Mouse (Mus musculus): ENCODE measurements around the gene St7l. TPM values are rescaled to one million over a fixed set of nuclear protein-coding genes. Genes with fewer than 3 reads are reported as not detected.
"Not testable (repeated sequence)": the region's sequence is repeated elsewhere in the genome, so short reads cannot be mapped to it uniquely, and the experiment has no call there.

Gene St7l
- total RNA-seq (2021) = 10 to 100 TPM; 54.0 to 59.4 TPM
- polyA plus RNA-seq (2012; rRNA removed) = 8.3 and 9.6 TPM in 2 replicates
- long read RNA-seq, full-length matches to known transcripts = 31 of 41 reads
- long read RNA-seq, partial matches to known transcripts = 6 of 41 reads
- long read RNA-seq, other reads (novel, unspliced or antisense) = 4 of 41 reads

DNA sequence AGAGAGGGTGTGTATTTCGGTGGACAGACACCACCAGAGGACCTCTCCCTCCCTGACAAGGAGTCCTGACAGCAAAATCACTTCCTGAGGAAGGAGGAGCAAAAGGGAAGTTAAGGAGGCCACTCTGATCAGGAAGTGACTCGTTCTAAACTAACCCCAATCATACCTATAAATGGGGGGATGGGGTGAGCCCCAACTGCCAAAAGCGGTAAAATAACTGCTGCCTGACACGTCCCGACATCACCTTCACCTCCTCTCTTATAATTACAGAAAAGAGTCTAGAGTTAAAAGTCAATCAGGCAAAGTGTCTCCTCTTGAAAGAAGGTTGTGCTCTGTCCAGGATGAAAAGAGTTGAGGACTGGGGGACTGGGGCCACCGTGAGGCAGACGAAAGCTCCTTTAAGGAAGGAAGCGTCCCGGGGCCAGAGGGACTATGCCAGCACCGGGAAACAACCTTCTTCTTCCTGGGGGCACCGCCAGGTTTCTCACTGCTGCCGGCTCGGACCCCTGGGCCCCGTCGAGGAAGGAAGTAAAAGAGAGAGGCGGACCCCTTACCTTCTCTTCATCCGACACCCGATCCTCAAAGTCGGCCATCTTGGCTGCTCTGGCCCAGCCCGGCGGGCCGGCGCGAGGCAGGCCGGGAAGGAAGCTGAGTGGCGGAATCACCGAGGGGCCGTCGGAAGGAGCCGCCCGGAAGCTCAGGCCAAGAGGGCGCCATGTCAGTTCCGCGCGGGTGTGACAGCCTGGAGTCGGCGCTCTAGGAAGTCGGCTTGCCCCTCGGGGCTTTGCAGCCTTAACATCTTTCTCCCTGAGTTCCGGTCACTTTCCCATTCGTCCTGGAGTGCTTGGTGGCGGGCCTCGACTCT lies at the start of gene St7l, which contains the start of gene Capza1:
St7l (plus strand) TSS at position 220 of the 865 bp plus-strand sequence.
Capza1 (minus strand) TSS at position 720 of the 865 bp plus-strand sequence.
- DNase-seq = peak; percentile 94

GRCm38 (mm10) chr3:104814746-104815145 lies 49.1 kb upstream of the St7l start:
- no peak for DNase-seq

DNA sequence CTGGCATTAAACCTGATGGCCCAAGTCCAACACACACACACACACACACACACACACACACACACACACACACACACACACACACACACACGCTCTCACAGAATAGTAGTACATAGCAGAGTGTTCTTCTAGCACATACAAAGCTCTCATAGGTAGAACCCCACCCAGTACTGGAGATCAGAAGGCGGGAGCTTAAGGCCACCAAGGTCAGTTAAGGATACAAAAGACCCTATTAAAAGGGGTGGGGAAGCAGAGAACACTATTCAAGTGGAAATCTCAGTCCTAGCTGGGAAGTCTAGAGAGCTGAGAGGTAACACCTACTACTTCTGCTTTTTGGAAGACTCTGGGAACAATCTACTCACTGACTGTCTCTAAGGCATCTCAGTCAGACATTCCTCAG lies 48.5 kb upstream of the St7l start:
- no peak for DNase-seq

DNA sequence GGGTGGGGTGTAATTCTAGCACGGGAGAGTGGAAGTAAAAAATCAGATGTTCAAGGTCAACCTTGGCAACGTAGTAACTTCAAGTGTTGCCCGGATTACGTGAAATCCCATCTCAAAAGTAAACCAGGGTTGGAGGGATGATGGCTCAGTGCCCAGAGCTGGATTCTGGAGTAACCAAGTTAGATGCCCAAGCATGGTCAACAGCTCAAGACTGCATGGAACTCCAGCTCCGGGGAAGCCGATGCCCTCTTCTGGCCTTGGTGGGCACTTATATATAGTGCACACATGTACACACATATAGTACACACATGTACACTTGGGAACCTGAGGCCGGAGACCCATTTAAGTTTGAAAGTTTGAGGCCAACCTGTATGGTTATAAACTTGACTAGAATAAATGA lies 47.7 kb upstream of the St7l start:
- no peak for DNase-seq

DNA sequence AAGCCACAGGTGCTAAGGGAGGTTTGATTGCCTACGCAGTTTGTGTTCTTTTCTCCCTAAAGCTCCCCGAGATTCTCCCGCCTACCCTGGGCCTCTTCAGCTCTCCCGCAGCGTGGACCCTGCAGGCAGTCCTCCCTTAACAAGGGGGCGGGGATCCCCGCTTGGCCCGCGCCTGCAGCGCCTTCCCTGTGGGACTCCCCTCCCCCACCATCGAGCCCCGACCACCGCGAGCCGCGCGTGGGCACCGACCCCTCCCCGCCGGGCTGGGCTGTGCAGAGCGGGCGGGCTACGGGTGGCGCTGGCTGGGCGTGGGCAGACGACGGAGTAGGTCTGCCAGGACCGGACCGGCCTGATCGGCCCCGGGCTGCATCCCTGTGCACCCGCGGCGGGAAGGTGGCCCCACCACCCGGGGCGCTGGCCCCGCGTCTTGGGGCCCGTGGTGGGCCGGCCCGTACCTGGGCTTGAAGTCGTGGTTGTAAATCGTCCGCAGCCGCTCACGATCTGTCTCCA lies 46.3 kb upstream of the St7l start:
- peak; percentile 78 for DNase-seq

DNA sequence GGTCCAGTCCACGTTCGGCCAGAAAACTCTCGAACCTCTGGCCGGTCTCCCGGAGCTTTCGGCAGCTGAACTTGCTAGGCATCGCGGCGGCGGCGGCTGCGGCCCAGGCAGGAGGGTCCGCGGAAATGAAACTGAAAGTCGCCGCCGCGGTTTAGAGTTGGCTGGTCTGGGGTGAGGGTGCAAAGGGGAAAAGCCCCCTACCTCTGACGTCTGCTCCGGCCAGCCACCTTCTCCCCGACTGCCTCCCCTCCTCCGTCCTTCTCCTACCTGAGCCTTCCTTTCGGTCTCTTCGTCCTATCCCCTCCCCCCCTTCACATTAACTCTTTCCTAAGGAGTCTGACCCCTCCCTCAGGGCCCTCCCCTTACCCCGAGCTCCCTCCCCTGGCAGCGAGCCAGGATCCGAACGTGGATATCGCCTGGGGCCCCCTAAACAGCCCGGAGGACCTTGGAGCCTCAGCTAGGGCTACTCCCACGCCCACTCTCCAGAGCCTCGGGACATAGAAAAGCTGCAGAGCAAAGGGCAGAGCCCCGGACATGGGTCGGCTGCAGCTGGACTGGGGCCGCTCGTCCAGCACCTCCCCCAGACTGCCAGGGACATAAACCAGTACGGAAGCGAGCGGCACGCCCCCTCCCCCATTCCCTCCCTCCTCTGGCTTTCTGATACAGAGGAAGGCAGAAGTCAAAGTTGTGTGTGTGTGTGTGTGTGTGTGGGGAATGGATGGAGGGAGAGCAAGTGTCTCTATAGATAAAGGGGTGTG lies 45.6 kb upstream of the St7l start, which contains the start of gene Mov10:
Mov10 (minus strand) TSS at position 573 of the 758 bp plus-strand sequence.
- DNase-seq = peak; percentile 81

- DNase-seq = no peak
These were observed 45.1 kb upstream of the St7l start for GRCm38 (mm10) chr3:104818749-104819134.

- no peak for DNase-seq
These were observed 43.4 kb upstream of the St7l start for GRCm38 (mm10) chr3:104820426-104820825.

DNA sequence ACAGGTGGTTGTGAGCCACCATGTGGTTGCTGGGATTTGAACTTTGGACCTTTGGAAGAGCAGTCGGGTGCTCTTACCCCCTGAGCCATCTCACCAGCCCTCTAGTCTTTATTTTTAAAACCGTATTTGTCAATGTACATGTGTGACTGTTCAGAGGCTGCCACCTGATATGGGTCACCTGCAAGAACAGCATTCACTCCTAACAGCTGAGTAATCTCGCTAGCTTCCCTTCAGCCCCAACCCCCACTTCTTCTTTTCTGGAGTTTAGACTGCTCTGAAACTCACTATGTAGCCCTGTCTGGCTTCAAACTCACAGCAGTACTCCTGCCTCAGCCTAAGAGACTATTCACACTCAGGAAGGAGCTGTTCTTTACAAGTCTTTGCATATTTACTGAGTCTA lies 41.4 kb upstream of the St7l start:
- DNase-seq = no peak

DNA sequence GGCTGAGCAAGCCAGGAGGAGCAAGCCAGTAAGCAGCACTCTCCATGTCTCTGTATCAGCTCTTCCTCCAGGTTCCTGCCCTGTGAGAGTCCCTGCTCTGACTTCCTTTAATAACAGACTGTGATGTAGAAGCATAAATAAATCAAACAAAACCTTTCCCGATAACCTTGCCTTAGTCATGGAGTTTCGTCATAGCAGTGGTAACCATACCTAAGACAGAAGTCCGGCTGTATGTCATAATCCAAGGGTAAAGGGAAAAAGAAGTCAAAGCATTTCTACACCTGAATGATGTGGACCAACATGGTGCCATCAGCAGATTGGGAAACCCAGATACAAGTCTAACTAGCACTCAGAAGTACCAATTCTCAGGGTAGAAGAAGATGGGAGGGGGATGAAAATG lies 28.0 kb upstream of the St7l start:
- DNase-seq = no peak

- no peak for DNase-seq
These were observed 22.8 kb upstream of the St7l start for GRCm38 (mm10) chr3:104841049-104841448.

DNA sequence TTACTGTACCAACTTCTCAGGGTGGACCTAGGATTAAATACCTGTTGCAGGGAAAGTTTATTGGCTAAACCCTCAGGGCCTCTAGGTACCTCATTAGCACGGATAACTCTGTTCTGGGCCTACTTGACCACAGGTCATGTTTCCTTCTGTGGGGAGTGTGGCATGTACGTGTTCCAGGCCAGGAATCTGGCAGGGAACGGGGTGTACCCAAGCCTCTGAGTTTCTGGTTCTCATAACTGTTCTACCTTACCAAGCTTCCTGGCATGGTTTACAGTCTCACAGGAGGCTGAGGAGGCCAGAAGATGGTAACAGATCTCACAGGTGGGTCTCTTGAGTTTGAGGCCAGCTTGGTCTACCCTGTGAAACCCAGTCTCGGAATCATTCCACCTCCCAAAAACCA lies 17.2 kb upstream of the St7l start:
- no peak for DNase-seq

- DNase-seq = no peak
These were observed 9.3 kb upstream of the St7l start for GRCm38 (mm10) chr3:104854465-104854864.

- no peak for DNase-seq
These were observed 8.9 kb upstream of the St7l start for GRCm38 (mm10) chr3:104854866-104855265.

DNA sequence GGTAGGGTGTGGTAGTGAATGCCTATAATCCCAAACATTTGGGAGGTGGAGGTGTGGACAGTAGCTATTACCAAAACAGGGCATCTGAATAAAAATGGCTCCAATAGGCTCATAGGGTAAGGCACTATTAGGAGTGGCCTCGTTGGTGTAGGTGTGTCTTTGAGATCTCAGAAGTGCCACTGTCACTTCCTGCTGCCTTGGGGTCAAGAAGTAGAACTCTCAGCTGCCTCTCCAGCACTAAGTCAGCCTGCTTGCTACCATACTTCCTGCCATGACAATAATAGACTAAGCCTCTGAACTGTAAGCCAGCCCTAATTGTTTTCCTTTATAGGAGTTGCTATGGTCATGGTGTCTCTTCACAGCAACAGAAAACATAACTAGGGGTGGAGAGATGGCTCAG lies 7.7 kb upstream of the St7l start:
- DNase-seq = no peak

DNA sequence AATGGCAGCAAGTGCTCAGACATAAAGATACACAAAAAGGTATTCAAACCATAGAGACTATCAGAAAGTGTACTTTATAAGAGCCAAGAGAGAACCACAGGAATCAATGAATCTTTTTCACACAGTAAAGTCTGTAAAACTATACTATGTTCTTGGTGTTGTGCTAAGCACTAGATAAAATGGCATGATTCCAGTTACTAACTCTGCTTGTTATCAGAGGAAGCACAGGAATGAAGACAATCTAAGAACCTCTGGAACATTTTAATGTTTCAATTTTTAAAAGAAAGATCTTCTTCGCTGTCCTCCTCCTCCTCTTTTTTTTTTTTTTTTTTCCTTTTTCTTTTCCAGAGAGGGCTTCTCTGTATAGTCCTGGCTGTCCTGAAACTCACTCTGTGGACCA lies 5.2 kb upstream of the St7l start:
- no peak for DNase-seq

GRCm38 (mm10) chr3:104864651-104865340 lies 991 bp downstream of the St7l start:
- DNase-seq = peak; percentile 95

GRCm38 (mm10) chr3:104865341-104865788 lies 1.6 kb downstream of the St7l start:
- DNase-seq = no peak

DNA sequence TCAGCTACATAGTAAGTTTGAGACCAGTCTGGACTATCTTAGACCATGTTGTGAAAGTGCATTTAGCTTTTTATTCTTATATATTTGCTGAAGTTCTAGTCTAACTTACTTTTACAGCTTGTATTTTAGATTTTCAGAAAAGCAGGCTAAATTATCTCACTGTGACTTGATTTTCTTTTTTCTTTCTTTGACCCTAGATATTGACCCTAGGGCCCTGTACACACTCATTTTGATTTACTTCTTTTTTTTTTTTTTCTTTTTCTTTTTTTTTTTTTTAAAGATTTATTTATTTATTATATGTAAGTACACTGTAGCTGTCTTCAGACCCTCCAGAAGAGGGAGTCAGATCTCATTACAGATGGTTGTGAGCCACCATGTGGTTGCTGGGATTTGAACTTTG lies 2.9 kb downstream of the St7l start:
- DNase-seq = not testable (repeated sequence)

DNA sequence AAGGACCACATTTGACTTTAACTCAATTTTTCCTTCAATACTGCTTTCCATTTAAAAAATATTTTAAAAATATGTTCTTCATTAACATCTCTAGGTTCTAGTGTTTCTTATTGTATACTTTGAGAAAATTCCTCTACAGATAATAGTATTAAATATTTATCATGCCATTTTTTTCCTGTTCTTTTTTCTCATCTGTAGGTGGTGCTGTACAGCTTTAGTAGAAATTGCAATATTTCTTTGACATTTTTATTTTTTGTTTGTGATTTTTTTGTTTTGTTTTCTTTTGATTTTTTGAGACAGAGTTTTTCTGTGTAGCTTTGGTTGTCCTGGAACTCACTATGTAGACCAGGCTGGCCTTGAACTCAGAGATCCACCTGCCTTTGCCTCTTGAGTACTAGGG lies 5.8 kb downstream of the St7l start:
- DNase-seq = no peak

DNA sequence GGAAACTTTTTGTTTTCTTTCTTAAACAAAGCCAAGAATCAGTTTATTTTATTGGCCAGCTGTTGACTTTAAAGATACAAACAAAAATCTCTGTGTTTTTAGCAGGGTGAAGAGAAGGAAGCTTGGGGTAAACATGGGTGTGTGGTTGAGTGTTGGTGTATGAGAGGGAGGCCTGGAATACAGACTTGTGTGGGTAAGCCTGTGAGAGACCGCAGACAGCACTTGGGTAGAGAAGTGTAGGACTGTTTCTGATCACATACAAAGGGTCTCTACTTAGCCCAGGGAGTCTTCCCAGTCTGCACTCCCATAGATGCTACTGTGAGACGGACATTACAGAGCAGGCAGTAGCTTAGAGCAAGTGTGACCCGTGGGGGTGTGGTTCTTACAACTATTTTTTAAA lies 24.8 kb downstream of the St7l start:
- no peak for DNase-seq

DNA sequence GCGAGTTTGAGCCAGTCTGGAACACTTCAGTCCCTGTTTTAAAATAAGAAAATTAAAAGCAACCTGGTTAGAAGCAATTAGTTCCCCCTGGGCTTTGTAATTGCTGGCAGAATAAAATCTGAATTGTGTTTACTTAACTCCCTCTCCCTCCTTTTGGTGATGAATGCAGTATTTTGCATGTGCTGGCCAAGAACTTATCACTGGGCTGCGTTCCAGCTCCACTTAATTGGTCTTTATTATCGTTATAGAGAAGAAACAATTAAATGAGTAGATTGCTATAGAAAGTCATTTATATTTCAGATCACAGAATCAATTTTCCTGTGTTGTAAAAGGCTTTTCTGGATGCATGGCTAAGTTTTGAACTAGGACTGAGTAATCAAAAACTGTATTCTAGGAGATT lies 32.3 kb downstream of the St7l start:
- no peak for DNase-seq

Measured in adrenal gland, adult 2 months (tissue).